7 mouse cellular contexts compared by ENCODE assay signal in the genomic region with DNA sequence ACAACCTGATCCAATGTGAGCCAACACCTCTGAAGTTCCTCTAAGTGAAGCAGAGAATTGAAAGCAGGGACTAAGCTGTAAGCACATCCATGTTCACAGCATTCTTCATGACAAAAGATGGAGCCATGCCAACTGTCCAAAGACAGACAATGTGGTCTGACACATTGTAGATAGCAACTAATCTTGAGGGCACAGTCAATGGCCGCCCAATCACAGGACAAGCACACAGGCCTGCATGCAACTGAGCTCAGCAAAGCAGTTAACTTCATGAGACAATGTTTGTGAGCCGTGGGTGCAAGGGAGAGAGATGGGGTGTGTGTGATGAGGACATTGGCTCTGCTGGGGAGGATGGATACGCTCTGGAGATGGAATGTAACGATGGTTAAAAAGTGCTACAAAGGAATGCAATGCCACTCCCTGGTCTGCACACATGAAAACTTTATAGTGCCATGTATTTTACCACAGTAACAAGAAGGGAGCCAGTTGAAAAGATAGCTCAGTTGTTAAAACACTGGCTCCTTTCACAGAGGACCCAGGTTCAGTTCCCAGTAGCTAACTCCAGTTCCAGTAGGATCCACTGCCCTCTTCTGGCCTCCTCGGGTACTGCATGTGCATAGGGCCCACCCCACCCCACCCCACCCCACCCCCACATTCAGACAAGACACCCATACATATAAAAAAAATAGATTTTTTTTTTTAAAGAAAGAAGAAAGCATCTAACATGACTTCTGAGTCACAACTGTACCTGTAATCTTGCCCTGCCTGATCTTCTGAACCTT. TPM values are rescaled to one million over a fixed set of nuclear protein-coding genes. Genes with fewer than 3 reads are reported as not detected.
A peak's percentile ranks its signal among the peaks of the same experiment; 100 is the strongest.
DNase-seq lines count a peak whose midpoint lies in the region; ATAC-seq lines count a peak whose summit lies in the region.

No protein-coding gene starts in this region.

- H3K4me2 ChIP-seq in heart, embryonic 12.5 days, result no peak overlapping the region

- no peak for ATAC-seq in heart, embryonic 12.5 days (ENCODE audit: insufficient number of reproducible peaks, low FRiP score)

- H3K9ac ChIP-seq in heart, embryonic 12.5 days, result no peak overlapping the region

- 74% methylated on average over 5 of the region's 5 CpGs for WGBS in heart, embryonic 12.5 days

- no peaks in the 10 kb centered on the region for H3K9me3 ChIP-seq in heart, embryonic 12.5 days (replicated peaks)

- intact Hi-C loops in left cerebral cortex, postnatal 4 days (cut with DNase I), result no loop called here
- intact Hi-C loops in left cerebral cortex, postnatal 36 days (cut with DNase I), result no loop called here
- intact Hi-C loops in heart, postnatal 10 days (cut with DNase I), result no loop called here

- no peak overlapping the region for H3K27ac ChIP-seq in heart, embryonic 12.5 days (ENCODE audit: poor library complexity, severe bottlenecking)

- no peaks in the 10 kb centered on the region for H3K27me3 ChIP-seq in splenic B cell, adult 2 months (ENCODE audit: control insufficient read depth, insufficient read depth, low read length, poor library complexity, severe bottlenecking)
- H3K27me3 ChIP-seq in heart, embryonic 12.5 days (replicated peaks), result no peaks in the 10 kb centered on the region

- H3K36me3 ChIP-seq in splenic B cell, adult 2 months (ENCODE audit: control insufficient read depth, insufficient read depth, low read length, poor library complexity, severe bottlenecking), result peaks cover 17% of the 10 kb centered on the region
- peaks cover 26% of the 10 kb centered on the region for H3K36me3 ChIP-seq in heart, embryonic 12.5 days

- DNase-seq in left cerebral cortex, postnatal 4 days, result peak; percentile 19
- DNase-seq in left cerebral cortex, postnatal 36 days (ENCODE audit: low spot score in 2 of 2), result no peak
- DNase-seq in adrenal gland, postnatal 25 days, result peak; percentile 15
- DNase-seq in liver, result peak; percentile 60
- DNase-seq in splenic B cell, adult 2 months (ENCODE audit: low read depth, low spot score), result peak; percentile 68
- DNase-seq in heart, postnatal 10 days, result no peak

- no peaks in the 10 kb centered on the region for H3K4me1 ChIP-seq in heart, embryonic 12.5 days (replicated peaks)

- H3K4me3 ChIP-seq in heart, embryonic 12.5 days, result no peak overlapping the region

RNA-seq across cellular contexts. Expression of gene Nup210, which starts 31.3 kb away (rescaled TPM):
- 10 to 100 TPM; 43.6 to 49.4 TPM for total RNA-seq in left cerebral cortex, postnatal 4 days (2021)
- total RNA-seq in left cerebral cortex, postnatal 36 days (2021), result 10 to 100 TPM; 24.8 to 27.7 TPM
- total RNA-seq in adrenal gland, postnatal 25 days (2021), result 3.9 and 6.3 TPM in 2 replicates
- total RNA-seq in heart, postnatal 10 days (2021), result 10 to 100 TPM in 1 of 2 experiments, 1 to 10 TPM in 1; 9.4 to 11.1 TPM
- polyA plus RNA-seq in heart, embryonic 12.5 days (2016; fragmentation: Nextera tagmentation; extraction: Ambion mirVana), result 10.7 and 11.2 TPM in 2 replicates

Comparison
In these comparisons a context has a peak if more than half of its experiments do, and no peak if none do; other contexts are left out.
1. DNase-seq: peak in left cerebral cortex, postnatal 4 days (single experiment), adrenal gland, postnatal 25 days (single experiment), liver (single experiment) and splenic B cell, adult 2 months (single experiment); none in left cerebral cortex, postnatal 36 days (0 of 2) and heart, postnatal 10 days (0 of 2).